Mouse (Mus musculus) forebrain, embryonic 15.5 days (tissue): ENCODE data around the gene Cnp. TPM values are rescaled to one million over a fixed set of nuclear protein-coding genes. Genes with fewer than 3 reads are reported as not detected.

ENCODE experiments used
- ATAC-seq: fragments of 200-750 bp; cut with Nextera tagmentation; replicated peaks from 2 replicates; pipeline ENCODE4 v1.8.0; 2017; ENCODE audit warnings: mild to moderate bottlenecking, moderate TSS enrichment, moderate library complexity
- H3K27ac ChIP-seq: fragments of 300-500 bp; sonication (generic); replicated peaks from 2 replicates; pipeline ENCODE4 v1.5.1; 2015; ENCODE audit warnings: mild to moderate bottlenecking, inconsistent platforms
- H3K27me3 ChIP-seq: fragments of 300-500 bp; sonication (generic); 2 replicates; pipeline ENCODE4 v1.6.1; 2015; ENCODE audit warnings: inconsistent platforms
- H3K36me3 ChIP-seq: fragments of 300-500 bp; sonication (generic); 2 replicates; pipeline ENCODE4 v1.6.1; 2015; ENCODE audit warnings: mild to moderate bottlenecking, inconsistent platforms
- H3K4me1 ChIP-seq: fragments of 300-500 bp; sonication (generic); 2 replicates; pipeline ENCODE4 v1.6.1; 2015; ENCODE audit warnings: inconsistent platforms
- H3K4me2 ChIP-seq: fragments of 300-500 bp; sonication (generic); replicated peaks from 2 replicates; pipeline ENCODE4 v1.6.1; 2015; ENCODE audit warnings: mild to moderate bottlenecking, inconsistent platforms
- H3K4me3 ChIP-seq: fragments of 300-500 bp; sonication (generic); 2 replicates; pipeline ENCODE4 v1.5.1; 2015; ENCODE audit warnings: mild to moderate bottlenecking, inconsistent platforms
- H3K9ac ChIP-seq: fragments of 300-500 bp; sonication (generic); replicated peaks from 2 replicates; pipeline ENCODE4 v1.6.1; 2015; ENCODE audit warnings: mild to moderate bottlenecking, inconsistent platforms
- H3K9me3 ChIP-seq: fragments of 300-500 bp; sonication (generic); 2 replicates; pipeline ENCODE4 v1.6.1; 2016; ENCODE audit warnings: inconsistent platforms
- WGBS: fragments of 180-500 bp; shearing (Covaris S2); methylation state at CpG from one replicate; pipeline ENCODE4 v1.1.7; 2015; ENCODE audit warnings: mixed read lengths; 5-methylcytosine and 5-hydroxymethylcytosine counted together
- polyA plus RNA-seq: library from polyadenylated mRNA; unstranded; fragments of >200 nt; fragmentation: Nextera tagmentation; extraction: Ambion mirVana; gene quantifications from 2 replicates; pipeline ENCODE4 v1.2.1, GENCODE M21; 2015

Gene Cnp
- polyA plus RNA-seq, 1 experiment from 2014 or later = 26.9 TPM

DNA sequence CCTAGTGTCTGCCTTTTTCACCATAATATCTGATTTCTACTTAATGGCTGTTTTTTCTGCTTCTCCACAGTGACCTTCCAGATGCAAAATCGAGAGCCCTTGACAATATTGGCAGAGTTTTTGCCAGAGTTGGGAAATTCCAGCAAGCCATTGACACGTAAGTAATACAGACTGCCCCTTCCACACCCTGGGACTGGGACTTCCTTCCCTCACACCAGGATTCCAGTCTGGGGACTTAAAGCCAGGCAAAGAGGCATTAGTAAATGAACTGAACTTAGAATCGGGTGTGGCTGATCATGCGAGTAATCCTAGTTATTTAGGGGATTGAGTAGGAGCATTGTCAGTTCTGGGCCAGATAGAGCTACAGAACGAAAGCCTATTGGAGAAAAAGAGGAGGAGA is 13.0 kb upstream of the Cnp start:
- 32% methylated on average over 5 of the region's 5 CpGs for WGBS
- no peak for ATAC-seq

DNA sequence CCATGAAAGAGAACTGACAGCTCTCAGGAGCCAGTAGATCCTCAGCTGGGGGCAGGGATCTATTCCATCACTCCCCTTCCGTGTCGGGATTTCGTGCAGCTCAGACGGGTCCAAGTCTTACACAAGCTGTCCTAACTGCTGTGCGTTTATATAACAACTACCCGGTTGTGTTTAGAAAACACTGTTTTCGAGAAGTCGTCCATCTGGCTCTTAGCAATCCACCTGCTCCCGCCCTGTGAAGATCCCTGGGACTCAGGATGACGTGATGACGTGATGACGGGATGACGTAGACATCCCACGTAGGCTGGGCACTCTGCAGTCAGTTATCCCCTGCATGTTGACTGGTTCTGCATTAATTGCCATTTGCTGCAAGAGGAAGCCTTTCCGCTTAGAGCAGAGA is 10.4 kb upstream of the Cnp start:
- H3K9me3 ChIP-seq = no peaks in the 10 kb centered on the region
- no peak overlapping the region; the same call in 1 of the 2 replicates for H3K27ac ChIP-seq
- no peak overlapping the region for H3K9ac ChIP-seq
- H3K36me3 ChIP-seq = no peaks in the 10 kb centered on the region
- H3K27me3 ChIP-seq = no peaks in the 10 kb centered on the region
- H3K4me3 ChIP-seq = no peak overlapping the region
- 58% methylated on average over 15 of the region's 15 CpGs for WGBS
- peak; percentile 74 for ATAC-seq
- H3K4me2 ChIP-seq = no peak overlapping the region
- H3K4me1 ChIP-seq = no peaks in the 10 kb centered on the region; the same call in 1 of the 2 replicates

More for the DNA sequence above, 13.0 kb upstream of the Cnp start:
- no peaks in the 10 kb centered on the region for H3K9me3 ChIP-seq
- H3K4me2 ChIP-seq = no peak overlapping the region
- no peak overlapping the region for H3K27ac ChIP-seq
- H3K9ac ChIP-seq = no peak overlapping the region
- no peaks in the 10 kb centered on the region; the same call in 1 of the 2 replicates for H3K4me1 ChIP-seq
- no peaks in the 10 kb centered on the region for H3K27me3 ChIP-seq
- H3K36me3 ChIP-seq = no peaks in the 10 kb centered on the region
- no peak overlapping the region for H3K4me3 ChIP-seq

DNA sequence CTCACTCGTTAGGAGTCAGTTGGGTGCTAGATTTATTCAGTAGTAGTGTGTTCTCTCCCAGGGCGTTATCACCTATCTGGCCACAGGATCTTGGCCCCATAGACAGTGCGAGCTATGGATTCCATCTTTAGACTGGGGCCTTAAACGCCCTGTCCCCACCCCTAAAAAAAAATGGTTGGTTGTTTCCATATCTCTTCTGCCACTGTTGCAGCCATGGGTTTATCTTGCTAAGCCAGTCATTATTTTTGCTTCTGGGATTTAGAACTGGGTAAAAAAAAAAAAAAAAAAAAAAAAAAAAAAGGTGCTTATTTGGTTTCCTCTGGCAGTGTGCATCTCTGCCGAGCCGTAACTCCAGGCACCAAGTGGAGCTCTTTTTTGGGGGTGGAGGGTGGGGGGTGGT is 10.0 kb upstream of the Cnp start:
- WGBS = 85% methylated on average over 6 of the region's 6 CpGs
- no peaks in the 10 kb centered on the region for H3K27me3 ChIP-seq

DNA sequence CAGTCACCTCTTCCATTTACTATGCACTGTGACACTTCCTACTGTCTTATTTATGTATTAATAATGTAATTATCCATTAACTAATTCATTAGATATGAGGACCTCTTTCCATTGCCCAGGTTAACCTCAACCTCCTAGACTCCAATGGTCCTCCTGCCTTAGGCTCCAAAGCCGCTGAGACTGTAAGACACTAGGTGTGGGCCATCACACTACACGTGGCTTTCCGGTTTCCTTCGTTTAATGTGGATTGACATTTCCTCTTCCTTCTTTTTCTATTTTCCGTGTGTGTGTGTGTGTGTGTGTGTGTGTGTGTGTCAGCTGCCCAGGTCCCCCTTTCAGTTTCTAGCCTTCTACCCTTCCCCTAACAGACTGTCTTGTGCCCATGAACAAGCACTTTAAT is 7.5 kb upstream of the Cnp start:
- Histone ChIP-seq H3K27me3 (no peaks in the 10 kb centered on the region), H3K4me2 (no peak overlapping the region), H3K4me1 (peaks cover 10% of the 10 kb centered on the region), H3K4me3 (no peak overlapping the region), H3K9me3 (no peaks in the 10 kb centered on the region), H3K27ac (no peak overlapping the region), H3K36me3 (no peaks in the 10 kb centered on the region), H3K9ac (no peak overlapping the region)
- no peak for ATAC-seq
- 87% methylated on average over 5 of the region's 5 CpGs for WGBS

More for the DNA sequence above, 10.0 kb upstream of the Cnp start:
- Histone ChIP-seq H3K4me1 (no peaks in the 10 kb centered on the region; the same call in 1 of the 2 replicates), H3K9me3 (no peaks in the 10 kb centered on the region), H3K9ac (no peak overlapping the region), H3K27ac (no peak overlapping the region; the same call in 1 of the 2 replicates), H3K36me3 (no peaks in the 10 kb centered on the region), H3K4me3 (no peak overlapping the region), H3K4me2 (no peak overlapping the region)
- no peak for ATAC-seq

DNA sequence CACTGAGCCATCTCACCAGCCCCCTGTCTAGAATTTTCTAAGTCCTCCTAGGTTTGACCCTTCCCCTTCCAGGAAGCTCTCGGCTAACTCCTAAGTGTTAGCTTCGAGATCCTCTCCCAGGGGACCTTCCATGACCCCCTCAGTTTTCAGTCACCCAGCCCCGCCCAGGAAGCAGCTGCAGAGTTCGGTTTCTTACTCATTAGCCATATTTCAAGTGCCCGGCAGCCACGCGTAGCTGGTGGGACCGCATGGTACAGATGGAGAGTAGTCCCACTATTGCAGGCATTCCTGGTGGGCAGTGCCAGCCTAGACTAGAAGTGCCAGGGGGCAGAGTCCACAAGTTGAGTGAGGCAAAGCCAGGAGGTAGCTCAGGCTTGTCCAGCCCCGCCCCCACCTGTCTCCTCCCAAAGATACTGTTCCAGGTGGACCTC is 6.9 kb upstream of the Cnp start:
- Histone ChIP-seq H3K36me3 (no peaks in the 10 kb centered on the region), H3K4me2 (no peak overlapping the region), H3K4me1 (peaks cover 10% of the 10 kb centered on the region), H3K27me3 (no peaks in the 10 kb centered on the region), H3K27ac (no peak overlapping the region), H3K9me3 (no peaks in the 10 kb centered on the region), H3K9ac (no peak overlapping the region), H3K4me3 (no peak overlapping the region)
- no peak for ATAC-seq
- 67% methylated on average over 9 of the region's 9 CpGs for WGBS

DNA sequence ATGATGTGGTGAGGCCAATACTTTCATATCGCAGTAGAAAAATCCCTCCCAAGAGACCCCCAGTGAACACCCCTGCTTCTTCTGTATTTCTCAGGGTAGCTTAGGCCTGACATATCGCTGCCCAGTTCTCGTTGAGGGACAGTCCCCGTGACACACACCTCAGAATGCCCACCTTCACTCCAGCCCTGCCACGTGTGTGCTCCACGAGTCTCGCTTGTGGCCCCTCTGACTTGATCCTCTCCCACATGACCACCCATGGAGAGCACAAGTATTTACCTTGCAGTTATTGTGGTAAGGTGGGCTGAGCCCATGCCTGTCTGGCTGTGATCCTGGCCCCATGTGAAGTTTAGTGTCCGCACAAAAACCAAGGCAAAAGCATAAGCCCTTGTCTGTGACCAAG is 6.0 kb upstream of the Cnp start:
- H3K36me3 ChIP-seq = no peaks in the 10 kb centered on the region
- ATAC-seq = no peak
- no peak overlapping the region for H3K4me3 ChIP-seq
- H3K27me3 ChIP-seq = no peaks in the 10 kb centered on the region
- H3K4me2 ChIP-seq = no peak overlapping the region
- H3K9me3 ChIP-seq = no peaks in the 10 kb centered on the region
- H3K4me1 ChIP-seq = peaks cover 10% of the 10 kb centered on the region
- H3K27ac ChIP-seq = no peak overlapping the region
- H3K9ac ChIP-seq = no peak overlapping the region
- 82% methylated on average over 8 of the region's 8 CpGs for WGBS

DNA sequence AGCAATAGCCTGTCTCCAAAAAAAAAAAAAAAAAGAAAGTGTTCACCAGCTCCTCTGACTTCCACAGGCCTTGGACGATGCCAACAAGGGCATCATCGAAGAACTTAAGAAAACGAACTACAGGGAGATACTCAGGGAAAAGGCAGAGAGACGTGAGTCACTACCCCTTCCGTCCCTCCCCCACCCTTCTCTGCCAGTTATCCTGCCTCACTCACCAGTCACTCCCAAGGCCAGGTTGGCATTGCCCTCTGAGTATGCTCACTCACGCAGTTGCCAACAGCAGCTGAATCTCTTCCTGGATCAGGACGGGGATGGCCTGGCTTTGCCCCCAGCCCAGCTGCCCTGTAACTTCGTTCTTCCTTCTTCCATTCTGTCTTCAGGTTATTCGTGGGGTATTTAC is 4.9 kb upstream of the Cnp start:
- no peak for ATAC-seq
- no peaks in the 10 kb centered on the region for H3K27me3 ChIP-seq
- no peaks in the 10 kb centered on the region for H3K9me3 ChIP-seq
- 71% methylated on average over 9 of the region's 9 CpGs for WGBS
- H3K4me3 ChIP-seq = no peak overlapping the region
- peaks cover 14% of the 10 kb centered on the region for H3K4me1 ChIP-seq
- H3K27ac ChIP-seq = no peak overlapping the region
- no peak overlapping the region for H3K9ac ChIP-seq
- H3K36me3 ChIP-seq = no peaks in the 10 kb centered on the region
- no peak overlapping the region for H3K4me2 ChIP-seq

DNA sequence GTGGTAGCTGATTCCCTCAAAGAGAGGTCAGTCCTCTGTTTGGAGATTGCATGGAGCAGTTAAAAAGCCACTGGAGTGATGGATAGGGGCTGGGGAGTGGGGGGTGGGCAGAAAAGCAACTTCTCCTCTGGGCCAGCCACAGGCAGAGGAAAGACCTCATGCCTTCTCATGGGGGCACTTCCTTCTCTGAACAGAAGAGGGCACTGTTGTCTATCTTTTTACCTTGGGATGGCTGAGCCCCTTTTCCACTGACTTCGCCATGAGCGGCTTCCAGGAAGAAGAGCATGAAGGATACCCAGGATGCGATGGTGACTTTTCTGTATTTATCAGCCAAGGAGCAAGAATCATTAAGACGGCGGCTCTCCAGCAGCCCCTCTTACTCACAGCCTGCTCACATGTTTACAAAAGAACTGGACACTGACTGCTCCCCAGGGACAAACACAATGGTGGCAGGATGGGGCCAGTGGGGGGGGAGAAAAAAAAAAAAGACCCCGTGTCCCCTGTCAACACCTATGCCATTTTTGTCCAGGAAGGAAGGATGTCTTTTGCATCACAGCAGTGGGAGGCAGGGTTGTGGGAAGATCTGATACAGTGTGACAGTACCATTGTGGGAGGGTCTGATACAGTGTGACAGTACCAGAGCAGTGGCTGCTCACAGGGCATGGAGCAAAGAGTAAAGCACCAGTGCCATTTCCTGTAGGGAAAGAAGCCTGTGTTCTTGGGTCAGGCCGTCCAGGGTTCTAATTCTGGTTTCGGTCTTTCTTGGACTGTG is 4.1 kb upstream of the Cnp start:
- Histone ChIP-seq H3K27ac (no peak overlapping the region), H3K9me3 (no peaks in the 10 kb centered on the region), H3K9ac (peak overlapping the region; percentile 28; the same call in 1 of the 2 replicates), H3K4me3 (peak overlapping the region; percentile 23), H3K36me3 (no peaks in the 10 kb centered on the region), H3K27me3 (no peaks in the 10 kb centered on the region), H3K4me1 (peaks cover 21% of the 10 kb centered on the region), H3K4me2 (peak overlapping the region; percentile 45)
- WGBS = 10% methylated on average over 8 of the region's 8 CpGs
- peak; percentile 64 for ATAC-seq

DNA sequence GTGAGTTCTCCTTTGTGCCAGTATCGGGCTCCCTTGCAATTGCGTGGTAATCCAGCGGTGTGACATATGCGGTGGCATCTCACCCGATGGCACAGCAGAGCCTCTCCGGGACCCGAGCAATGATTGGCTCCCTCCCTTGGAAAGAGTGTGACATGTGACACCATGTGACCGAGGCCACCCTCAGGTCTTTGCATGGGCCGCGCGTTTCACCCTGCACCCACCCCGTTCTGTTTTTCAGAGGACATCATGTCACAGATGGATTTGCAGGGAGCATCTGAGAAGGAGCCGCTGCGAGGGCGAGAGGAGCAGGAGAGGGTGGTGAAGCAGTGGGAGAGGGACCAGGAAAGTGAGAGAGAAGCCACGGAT is 3.5 kb upstream of the Cnp start:
- peak; percentile 39; the same call in 1 of the 2 replicates for ATAC-seq

DNA sequence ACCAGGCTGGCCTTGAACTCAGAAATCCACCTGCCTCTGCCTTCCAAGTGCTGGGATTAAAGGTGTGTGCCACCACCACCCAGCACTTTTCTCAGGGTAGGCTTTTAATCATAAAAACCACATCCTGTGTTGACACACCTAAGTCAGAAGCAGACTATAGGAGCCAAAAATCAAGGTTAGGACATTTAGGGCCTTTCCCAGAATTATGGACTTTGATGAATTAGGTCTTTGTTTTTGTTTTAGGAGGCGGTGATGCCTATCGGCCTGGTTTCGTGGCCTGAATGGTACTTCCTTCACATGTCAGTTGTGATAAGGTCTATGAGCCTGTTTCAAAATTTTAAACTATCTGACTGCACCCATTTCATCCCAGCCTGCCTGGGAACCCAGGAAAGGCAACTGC is 516 bp upstream of the Cnp start:
- Histone ChIP-seq H3K27ac (no peak overlapping the region), H3K4me3 (peak overlapping the region; percentile 64), H3K4me2 (peak overlapping the region; percentile 74), H3K9ac (no peak overlapping the region), H3K4me1 (peaks cover 24% of the 10 kb centered on the region), H3K9me3 (no peaks in the 10 kb centered on the region), H3K36me3 (peaks cover 2% of the 10 kb centered on the region; the same call in 1 of the 2 replicates), H3K27me3 (no peaks in the 10 kb centered on the region)
- WGBS = 89% methylated on average over 3 of the region's 3 CpGs
- ATAC-seq = no peak

More for the DNA sequence above, 3.5 kb upstream of the Cnp start:
- Histone ChIP-seq H3K4me3 (peak overlapping the region; percentile 23), H3K9ac (peak overlapping the region; percentile 25; the same call in 1 of the 2 replicates), H3K9me3 (no peaks in the 10 kb centered on the region), H3K4me1 (peaks cover 24% of the 10 kb centered on the region), H3K36me3 (no peaks in the 10 kb centered on the region), H3K4me2 (peak overlapping the region; percentile 45), H3K27me3 (no peaks in the 10 kb centered on the region), H3K27ac (no peak overlapping the region)
- 11% methylated on average over 16 of the region's 16 CpGs for WGBS

DNA sequence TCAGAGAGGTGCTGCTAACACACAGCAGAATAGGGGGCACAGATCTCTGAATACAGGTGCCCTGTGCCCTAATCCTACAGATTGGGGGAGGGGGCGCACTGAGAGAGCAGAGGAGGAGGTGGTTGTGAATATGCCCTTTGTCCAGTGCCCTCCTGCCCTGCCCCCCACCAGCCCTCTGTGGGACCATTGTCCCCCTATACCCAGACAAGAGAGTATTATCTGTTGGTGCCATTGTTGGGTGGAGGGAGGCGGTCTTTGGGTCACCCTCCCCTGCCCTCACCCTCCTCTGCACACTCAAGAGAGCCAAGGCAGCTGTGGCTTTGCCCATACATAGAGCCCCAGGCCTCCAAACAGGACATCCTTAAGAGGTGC is 766 bp downstream of the Cnp start:
- Histone ChIP-seq H3K27me3 (no peaks in the 10 kb centered on the region), H3K4me3 (peak overlapping the region; percentile 64), H3K9me3 (no peaks in the 10 kb centered on the region), H3K27ac (0 out of 2 replicates have a peak overlapping the region, but pooled peaks have one; percentile 45), H3K9ac (peak overlapping the region; percentile 61), H3K36me3 (peaks cover 14% of the 10 kb centered on the region), H3K4me2 (peak overlapping the region; percentile 74), H3K4me1 (peaks cover 24% of the 10 kb centered on the region)
- 23% methylated on average over 1 of the region's 2 CpGs for WGBS
- peak; percentile 27; the same call in 1 of the 2 replicates for ATAC-seq

DNA sequence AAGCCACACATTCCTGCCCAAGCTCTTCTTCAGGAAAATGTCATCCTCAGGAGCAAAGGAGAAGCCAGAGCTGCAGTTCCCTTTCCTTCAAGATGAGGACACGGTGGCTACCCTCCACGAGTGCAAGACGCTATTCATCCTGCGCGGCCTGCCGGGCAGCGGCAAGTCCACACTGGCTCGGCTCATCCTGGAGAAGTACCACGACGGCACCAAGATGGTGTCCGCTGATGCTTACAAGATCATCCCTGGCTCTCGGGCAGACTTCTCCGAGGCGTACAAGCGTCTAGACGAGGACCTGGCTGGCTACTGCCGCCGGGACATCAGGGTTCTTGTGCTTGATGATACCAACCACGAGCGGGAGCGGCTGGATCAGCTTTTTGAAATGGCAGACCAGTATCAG is 1.6 kb downstream of the Cnp start:
- peak overlapping the region; percentile 8; the same call in 1 of the 2 replicates for H3K4me2 ChIP-seq
- no peak overlapping the region for H3K9ac ChIP-seq
- peaks cover 16% of the 10 kb centered on the region for H3K4me1 ChIP-seq
- ATAC-seq = no peak
- 75% methylated on average over 21 of the region's 21 CpGs for WGBS
- H3K4me3 ChIP-seq = no peak overlapping the region
- H3K27ac ChIP-seq = no peak overlapping the region
- no peaks in the 10 kb centered on the region for H3K9me3 ChIP-seq
- peaks cover 19% of the 10 kb centered on the region for H3K36me3 ChIP-seq
- H3K27me3 ChIP-seq = no peaks in the 10 kb centered on the region
